Mouse (Mus musculus) kidney, postnatal 0 days (tissue): ENCODE data around the gene Ppp1r35. TPM values are rescaled to one million over a fixed set of nuclear protein-coding genes. Genes with fewer than 3 reads are reported as not detected.

Source experiments
- ATAC-seq: fragments of 200-750 bp; cut with Nextera tagmentation; replicated peaks from 2 replicates; pipeline ENCODE4 v1.8.0; 2017; ENCODE audit warnings: low read depth, moderate number of reproducible peaks, moderate TSS enrichment, moderate library complexity; ENCODE audit not compliant: low FRiP score
- DNase-seq: peaks from one replicate; pipeline ENCODE4 v3.0.0-alpha.2; 2016; ENCODE audit warnings: low spot score
- H3K27ac ChIP-seq: fragments of 300-500 bp; sonication (generic); 2 replicates; pipeline ENCODE4 v1.5.1; 2014; ENCODE audit warnings: mild to moderate bottlenecking
- H3K27me3 ChIP-seq: fragments of 300-500 bp; sonication (generic); 2 replicates; pipeline ENCODE4 v1.6.1; 2014; ENCODE audit warnings: low read length, mixed read lengths; ENCODE audit not compliant: insufficient read depth
- H3K36me3 ChIP-seq: fragments of 300-500 bp; sonication (generic); 2 replicates; pipeline ENCODE4 v1.6.1; 2014; ENCODE audit warnings: low read length, mixed read lengths; ENCODE audit not compliant: insufficient read depth
- H3K4me1 ChIP-seq: fragments of 300-500 bp; sonication (generic); replicated peaks from 2 replicates; pipeline ENCODE4 v1.6.1; 2014; ENCODE audit warnings: antibody characterized with exemption, low read length, mixed read lengths; ENCODE audit not compliant: insufficient read depth
- H3K4me2 ChIP-seq: fragments of 300-500 bp; sonication (generic); 2 replicates; pipeline ENCODE4 v1.6.1; 2014; ENCODE audit warnings: mild to moderate bottlenecking, low read length, moderate library complexity, mixed read lengths
- H3K4me3 ChIP-seq: fragments of 300-500 bp; sonication (generic); replicated peaks from 2 replicates; pipeline ENCODE4 v1.5.1; 2014; ENCODE audit warnings: low read depth, low read length
- H3K9ac ChIP-seq: fragments of 300-500 bp; sonication (generic); 2 replicates; pipeline ENCODE4 v1.6.1; 2014; ENCODE audit warnings: low read depth, low read length
- H3K9me3 ChIP-seq: fragments of 300-500 bp; sonication (generic); replicated peaks from 2 replicates; pipeline ENCODE4 v1.6.1; 2016; ENCODE audit warnings: low read length, inconsistent platforms, mixed read lengths
- CTCF ChIP-seq: IDR thresholded peaks from 2 replicates; pipeline ENCODE4 v1.5.1; 2016; ENCODE audit warnings: antibody characterized with exemption, low read depth, mild to moderate bottlenecking, moderate library complexity
- WGBS: fragments of 180-500 bp; shearing (Covaris S2); extraction: QIAGEN DNeasy Blood & Tissue Kit; methylation state at CpG from one replicate; pipeline ENCODE4 v1.1.7; 2014; 5-methylcytosine and 5-hydroxymethylcytosine counted together
- polyA plus RNA-seq: library from polyadenylated mRNA; unstranded; fragments of >200 nt; fragmentation: Nextera tagmentation; extraction: Ambion mirVana; gene quantifications from 2 replicates; pipeline ENCODE4 v1.2.1, GENCODE M21; 2015

Ppp1r35 gene
- polyA plus RNA-seq, 1 experiment from 2014 or later: 32.4 TPM

- Histone ChIP-seq H3K9ac (peak overlapping the region; percentile 96), H3K4me2 (peak overlapping the region; percentile 92), H3K4me1 (peaks cover 27% of the 10 kb centered on the region), H3K27ac (peak overlapping the region; percentile 96), H3K9me3 (no peaks in the 10 kb centered on the region), H3K4me3 (peak overlapping the region; percentile 86), H3K36me3 (peaks cover 21% of the 10 kb centered on the region), H3K27me3 (no peaks in the 10 kb centered on the region)
- under 1% methylated on average over 77 of the region's 79 CpGs for WGBS
- peak; percentile 92 for ATAC-seq
- DNase-seq: peak; percentile 100
- TF ChIP-seq CTCF: no peak
Observed at GRCm38 (mm10) chr5:137786109-137786942, 7.7 kb downstream of the Ppp1r35 start.

DNA sequence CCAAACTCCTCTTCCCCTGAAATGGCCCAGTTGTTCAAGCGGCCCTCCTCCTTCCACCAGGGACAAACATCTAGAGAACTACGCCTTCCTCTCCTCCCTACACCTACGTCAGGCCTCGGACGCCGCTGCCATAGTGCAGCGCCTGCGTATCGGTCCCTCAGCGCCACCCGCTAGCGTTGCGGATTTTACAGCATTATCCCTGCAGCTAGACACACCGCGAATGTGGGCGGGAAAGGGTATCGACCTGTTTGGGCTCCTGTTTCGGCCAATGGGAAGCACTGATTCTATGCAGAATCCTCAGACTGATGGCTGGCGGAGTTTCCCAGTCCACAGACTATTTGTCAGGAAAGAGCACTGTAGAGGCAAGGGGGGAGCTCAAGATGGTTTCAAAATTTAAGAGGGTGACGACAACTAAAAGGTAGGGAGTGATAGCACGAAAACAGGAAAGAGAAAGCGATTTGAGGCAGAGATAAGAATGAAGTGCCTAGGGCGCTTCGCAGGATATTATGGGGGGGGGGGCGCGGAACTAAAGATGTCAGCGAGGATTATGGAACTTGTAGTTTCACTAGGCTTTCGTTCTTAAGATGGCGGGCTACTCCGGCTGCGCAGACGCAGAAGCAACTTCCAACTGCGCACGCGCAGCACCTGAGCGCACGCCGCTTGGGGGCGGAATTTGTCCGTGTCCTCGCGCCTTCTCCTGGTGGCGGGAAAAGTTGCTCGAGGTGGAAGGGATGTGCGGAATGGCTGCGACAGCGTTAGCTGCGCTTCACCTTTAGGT lies 8.7 kb downstream of the Ppp1r35 start, which contains the start of the genes Mepce and Zcwpw1:
Gene Mepce (minus strand): TSS at position 505 of the 778 bp plus-strand sequence.
Gene Zcwpw1 (plus strand): TSS at position 648 of the 778 bp plus-strand sequence.
- Histone ChIP-seq H3K4me1 (peaks cover 27% of the 10 kb centered on the region), H3K9me3 (no peaks in the 10 kb centered on the region), H3K4me3 (peak within 1 kb of the TSS; percentile 86), H3K27ac (peak within 1 kb of the TSS; percentile 96), H3K36me3 (peaks cover 12% of the 10 kb centered on the region; the same call in 1 of the 2 replicates), H3K27me3 (no peaks in the 10 kb centered on the region), H3K9ac (peak within 1 kb of the TSS; percentile 96), H3K4me2 (peak within 1 kb of the TSS; percentile 92)
- ATAC-seq (peak; percentile 63), DNase-seq (peak; percentile 97)
- TF ChIP-seq CTCF: peak; percentile 81
- WGBS: under 1% methylated on average over 48 of the region's 48 CpGs

DNA sequence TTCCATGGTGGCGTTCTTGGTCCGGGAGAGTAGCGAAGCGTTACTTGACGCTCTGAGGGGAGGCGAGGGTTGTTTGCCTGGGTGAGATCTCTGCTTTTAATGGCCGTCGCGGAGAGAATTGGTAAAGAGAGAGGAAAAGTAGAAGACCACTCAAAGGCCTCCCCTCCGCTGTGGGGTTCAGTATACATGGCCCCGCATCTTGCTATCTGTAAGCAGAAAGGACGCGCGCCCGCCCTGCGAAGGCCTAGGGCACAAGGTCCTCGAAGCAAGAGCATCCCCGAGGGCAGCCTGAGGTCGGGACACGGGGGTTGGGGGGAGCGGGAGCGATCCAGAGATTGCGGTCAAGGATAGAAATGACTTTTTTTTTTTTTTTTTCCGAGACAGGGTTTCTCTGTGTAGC lies 9.5 kb downstream of the Ppp1r35 start:
- H3K27ac ChIP-seq: no peak overlapping the region

DNA sequence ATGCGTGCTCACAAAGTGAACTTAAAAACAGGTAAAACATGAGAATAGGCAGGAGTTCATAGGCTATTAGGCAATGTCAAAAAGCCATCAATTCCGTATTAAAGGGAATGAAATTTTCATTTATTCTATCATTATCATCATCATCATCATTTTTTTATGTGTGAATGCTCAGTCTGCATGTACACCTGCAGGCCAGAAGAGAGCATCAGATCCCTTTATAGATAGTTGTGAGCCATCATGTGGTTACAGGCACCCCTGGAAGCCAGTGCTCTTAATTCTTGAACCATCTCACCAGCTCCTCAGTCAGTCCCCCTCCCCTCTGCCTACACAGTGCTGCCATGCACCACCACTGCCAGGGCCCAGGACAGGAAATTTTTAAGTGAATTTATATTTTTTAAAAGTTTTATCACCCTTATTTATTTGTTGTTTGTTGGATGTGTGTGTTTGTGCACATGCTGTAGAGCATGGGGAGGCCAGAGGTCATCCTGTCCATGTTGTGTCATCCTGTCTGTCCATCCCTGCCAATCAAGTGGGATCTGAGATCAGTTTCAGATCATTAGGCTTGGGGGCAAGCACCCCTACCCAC lies 10.4 kb downstream of the Ppp1r35 start:
- H3K4me3 ChIP-seq: no peak overlapping the region
- ATAC-seq (no peak), DNase-seq (no peak)
- H3K27ac ChIP-seq: no peak overlapping the region
- 97% methylated on average over 2 of the region's 2 CpGs for WGBS
- peaks cover 4% of the 10 kb centered on the region; the same call in 1 of the 2 replicates for H3K36me3 ChIP-seq
- H3K9ac ChIP-seq: no peak overlapping the region
- TF ChIP-seq CTCF: no peak
- H3K4me2 ChIP-seq: no peak overlapping the region
- peaks cover 13% of the 10 kb centered on the region for H3K4me1 ChIP-seq
- no peaks in the 10 kb centered on the region for H3K9me3 ChIP-seq
- no peaks in the 10 kb centered on the region for H3K27me3 ChIP-seq

More for the DNA sequence above, 9.5 kb downstream of the Ppp1r35 start:
- peak overlapping the region; percentile 50 for H3K4me3 ChIP-seq
- H3K27me3 ChIP-seq: no peaks in the 10 kb centered on the region
- H3K4me1 ChIP-seq: peaks cover 22% of the 10 kb centered on the region
- H3K9ac ChIP-seq: no peak overlapping the region
- TF ChIP-seq CTCF: no peak
- ATAC-seq (no peak), DNase-seq (no peak)
- H3K9me3 ChIP-seq: no peaks in the 10 kb centered on the region
- H3K4me2 ChIP-seq: peak overlapping the region; percentile 76
- 69% methylated on average over 24 of the region's 24 CpGs for WGBS
- peaks cover 6% of the 10 kb centered on the region; the same call in 1 of the 2 replicates for H3K36me3 ChIP-seq

GRCm38 (mm10) chr5:137791553-137791952 lies 12.9 kb downstream of the Ppp1r35 start:
- H3K4me1 ChIP-seq: no peaks in the 10 kb centered on the region
- H3K27ac ChIP-seq: no peak overlapping the region
- DNase-seq (peak; percentile 22), ATAC-seq (no peak)
- H3K9me3 ChIP-seq: no peaks in the 10 kb centered on the region
- no peaks in the 10 kb centered on the region for H3K27me3 ChIP-seq
- H3K9ac ChIP-seq: no peak overlapping the region
- H3K4me2 ChIP-seq: no peak overlapping the region
- TF ChIP-seq CTCF: peak; percentile 55
- H3K36me3 ChIP-seq: no peaks in the 10 kb centered on the region
- H3K4me3 ChIP-seq: no peak overlapping the region

DNA sequence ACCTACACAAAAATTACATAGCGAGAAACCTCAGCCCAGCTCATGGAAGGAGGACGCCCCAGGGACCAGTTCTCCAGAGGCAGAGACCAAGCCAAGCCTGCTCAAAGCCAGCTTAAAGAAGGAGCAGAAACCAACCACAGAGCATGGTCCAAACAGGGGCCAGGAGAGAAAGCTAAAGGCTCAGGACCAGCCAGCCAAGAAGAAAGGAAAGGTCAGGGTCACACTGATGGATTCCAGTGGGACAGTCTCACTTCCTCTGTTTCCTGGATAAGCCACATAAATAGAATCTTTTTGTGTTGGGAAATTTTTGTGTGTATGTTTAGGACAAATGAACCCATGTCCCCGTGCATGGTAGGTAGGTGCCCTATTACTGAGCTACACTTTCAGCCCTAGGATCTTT lies 18.0 kb downstream of the Ppp1r35 start:
- no peak overlapping the region for H3K4me2 ChIP-seq
- no peak overlapping the region for H3K9ac ChIP-seq
- H3K36me3 ChIP-seq: no peaks in the 10 kb centered on the region
- WGBS: 77% methylated on average over 3 of the region's 3 CpGs
- no peak overlapping the region for H3K27ac ChIP-seq
- ATAC-seq (no peak), DNase-seq (no peak)
- no peaks in the 10 kb centered on the region for H3K9me3 ChIP-seq
- no peaks in the 10 kb centered on the region for H3K4me1 ChIP-seq
- H3K27me3 ChIP-seq: no peaks in the 10 kb centered on the region
- no peak overlapping the region for H3K4me3 ChIP-seq
- TF ChIP-seq CTCF: no peak
